Mouse (Mus musculus): Measurements from ENCODE around the gene Agrp. TPM values are rescaled to one million over a fixed set of nuclear protein-coding genes. Genes with fewer than 3 reads are reported as not detected.

Gene Agrp
- total RNA-seq, 2 experiments from 2014 or later, result not detected

DNA sequence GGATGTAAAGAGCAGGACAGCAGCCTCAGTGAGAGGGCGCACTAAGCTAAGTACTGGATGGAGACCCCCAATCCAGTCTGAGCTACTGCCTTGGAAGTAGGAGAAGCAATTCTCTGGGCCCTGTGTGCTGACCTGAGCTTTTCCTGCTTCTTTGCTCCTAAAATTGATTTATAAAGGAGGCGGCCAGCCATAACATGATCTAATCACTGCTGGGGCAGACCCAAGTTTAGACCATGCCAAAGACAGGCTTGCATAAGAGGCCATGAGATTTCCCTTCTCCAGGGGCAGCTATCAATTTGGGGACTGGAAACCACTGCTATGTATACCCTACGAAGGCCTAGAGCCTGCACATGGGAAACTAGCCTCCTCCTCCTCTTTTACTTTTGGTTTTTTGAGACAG lies 107.9 kb downstream of the Agrp start:
- no peak for ATAC-seq (replicated peaks; ENCODE audit: low FRiP score, poor library complexity, severe bottlenecking)

DNA sequence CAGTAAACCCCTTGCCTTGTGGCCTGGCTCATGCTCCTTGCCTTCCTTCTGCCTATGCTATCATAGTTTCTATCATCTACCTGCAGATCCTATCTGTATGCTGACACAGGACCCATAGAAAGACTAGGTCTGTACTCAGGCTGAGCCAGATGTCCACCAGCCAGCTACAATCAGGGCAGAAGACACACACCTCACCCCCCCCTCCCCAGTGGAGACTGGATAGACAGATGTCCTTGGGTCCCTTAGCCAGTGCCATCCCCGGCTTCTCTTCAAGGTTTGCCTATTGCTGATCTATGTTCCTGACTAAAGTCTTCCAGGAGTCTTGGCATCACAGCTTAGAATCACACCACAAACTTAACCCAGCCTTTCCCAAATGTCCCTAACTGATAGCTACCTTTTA lies 109.0 kb downstream of the Agrp start:
- no peak for ATAC-seq (replicated peaks; ENCODE audit: low FRiP score, poor library complexity, severe bottlenecking)

DNA sequence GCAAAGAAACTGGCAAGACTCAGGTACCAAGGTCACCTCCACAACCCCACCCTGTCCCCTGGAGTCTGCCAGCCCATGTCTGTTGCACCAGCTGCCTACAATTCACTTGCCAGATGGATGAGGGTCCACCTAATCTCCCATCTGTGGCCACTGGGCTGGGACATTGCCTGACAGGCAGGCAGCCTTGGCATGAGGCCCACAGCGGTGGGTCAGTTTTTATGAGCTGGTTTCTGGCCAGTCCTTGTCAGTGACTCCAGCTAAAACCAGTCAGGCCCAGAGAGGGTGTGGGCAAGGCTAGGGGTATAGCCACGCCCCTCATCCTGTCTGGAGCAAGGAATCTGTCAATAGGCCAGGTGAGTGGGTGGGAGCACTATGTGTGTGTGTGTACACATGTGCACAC lies 110.1 kb downstream of the Agrp start:
- no peak for ATAC-seq (replicated peaks; ENCODE audit: low FRiP score, poor library complexity, severe bottlenecking)

DNA sequence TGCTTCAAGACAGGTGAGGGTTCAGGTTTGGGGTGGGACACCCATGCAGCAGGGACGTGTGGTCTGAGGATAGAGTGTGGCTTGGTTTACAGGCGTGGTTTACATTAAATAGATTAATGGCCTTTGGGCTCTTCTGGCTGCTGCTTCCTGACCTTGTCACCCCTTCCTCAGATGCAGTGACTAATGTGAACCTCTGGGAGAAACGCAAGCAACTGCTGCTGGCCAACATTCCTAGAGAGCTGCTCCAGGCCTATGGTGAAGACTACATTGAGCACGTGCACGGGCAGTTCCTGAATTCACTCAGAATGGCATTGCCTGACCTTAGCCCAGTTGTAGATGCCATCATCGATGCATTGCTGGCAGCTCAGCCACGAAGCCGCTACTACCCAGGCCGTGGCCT lies 114.3 kb downstream of the Agrp start:
- ATAC-seq (replicated peaks; ENCODE audit: low FRiP score, poor library complexity, severe bottlenecking), result no peak

DNA sequence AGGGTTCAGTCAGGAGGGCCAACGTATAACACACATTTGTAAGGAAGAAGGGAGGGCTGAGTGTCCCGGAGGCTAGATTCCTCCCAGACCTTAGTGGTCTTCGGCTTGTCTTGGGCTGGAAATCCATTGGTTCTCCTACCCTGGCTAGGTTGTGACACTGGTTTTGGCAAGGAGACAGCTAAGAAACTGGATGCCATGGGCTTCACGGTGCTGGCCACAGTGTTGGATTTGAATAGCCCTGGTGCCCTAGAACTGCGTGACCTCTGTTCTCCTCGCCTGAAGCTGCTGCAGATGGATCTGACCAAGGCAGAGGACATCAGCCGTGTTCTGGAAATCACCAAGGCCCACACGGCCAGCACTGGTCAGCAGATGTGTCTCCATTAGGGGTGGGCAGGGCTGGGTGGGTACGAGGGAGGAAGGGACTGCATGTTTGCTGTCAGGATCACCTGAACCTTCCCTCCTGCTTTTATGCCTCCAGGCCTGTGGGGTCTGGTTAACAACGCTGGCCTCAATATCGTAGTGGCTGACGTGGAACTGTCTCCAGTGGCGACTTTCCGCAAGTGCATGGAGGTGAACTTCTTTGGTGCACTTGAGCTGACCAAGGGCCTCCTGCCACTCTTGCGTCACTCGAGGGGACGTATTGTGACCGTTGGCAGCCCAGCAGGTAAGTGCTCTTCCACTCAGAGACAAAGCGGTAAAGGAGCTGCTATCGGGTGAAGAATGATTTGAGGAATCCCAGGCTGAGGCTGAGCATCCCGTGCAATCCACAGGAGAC lies 115.0 kb downstream of the Agrp start:
- ATAC-seq (replicated peaks; ENCODE audit: low FRiP score, poor library complexity, severe bottlenecking), result no peak

DNA sequence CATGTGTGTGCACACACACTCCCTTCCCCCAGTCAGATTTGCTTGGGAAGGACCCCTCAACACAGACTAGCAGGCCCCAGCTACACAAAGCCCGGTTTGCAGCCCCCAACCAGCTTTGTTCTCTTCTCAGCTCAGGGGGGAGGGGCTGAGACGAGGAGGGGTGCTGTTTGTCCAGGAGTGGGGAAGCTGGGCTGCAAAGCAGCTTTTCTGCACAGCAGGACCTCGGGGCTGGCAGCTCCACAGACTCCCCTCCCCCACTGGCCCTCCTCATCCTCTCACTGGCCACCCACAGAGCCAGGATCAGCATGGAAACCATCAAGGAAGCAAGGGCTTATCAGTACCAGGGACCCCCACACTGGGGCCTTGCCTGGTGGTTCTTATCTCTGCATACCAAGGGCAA lies 116.1 kb downstream of the Agrp start:
- no peak for ATAC-seq (replicated peaks; ENCODE audit: low FRiP score, poor library complexity, severe bottlenecking)

DNA sequence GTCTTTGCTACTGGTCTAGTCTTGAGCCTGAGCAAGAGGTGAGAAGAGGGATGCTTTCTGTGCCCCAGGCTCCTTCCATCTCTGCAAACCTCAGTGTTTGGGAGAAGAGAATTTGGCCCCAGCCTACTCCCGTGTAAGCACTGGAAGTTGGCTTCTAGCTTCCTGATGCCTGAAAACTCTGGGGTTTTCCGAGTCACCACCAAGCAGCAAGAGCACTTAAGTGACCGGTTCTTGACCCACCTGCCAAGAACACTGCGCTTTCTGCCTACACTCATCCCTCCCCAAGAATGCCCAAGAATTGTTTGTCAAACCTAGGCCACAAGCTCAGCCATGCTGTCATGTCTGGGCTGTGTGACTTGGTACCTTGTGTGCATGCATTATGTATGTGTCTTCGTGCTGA lies 116.7 kb downstream of the Agrp start:
- no peak for ATAC-seq (replicated peaks; ENCODE audit: low FRiP score, poor library complexity, severe bottlenecking)

DNA sequence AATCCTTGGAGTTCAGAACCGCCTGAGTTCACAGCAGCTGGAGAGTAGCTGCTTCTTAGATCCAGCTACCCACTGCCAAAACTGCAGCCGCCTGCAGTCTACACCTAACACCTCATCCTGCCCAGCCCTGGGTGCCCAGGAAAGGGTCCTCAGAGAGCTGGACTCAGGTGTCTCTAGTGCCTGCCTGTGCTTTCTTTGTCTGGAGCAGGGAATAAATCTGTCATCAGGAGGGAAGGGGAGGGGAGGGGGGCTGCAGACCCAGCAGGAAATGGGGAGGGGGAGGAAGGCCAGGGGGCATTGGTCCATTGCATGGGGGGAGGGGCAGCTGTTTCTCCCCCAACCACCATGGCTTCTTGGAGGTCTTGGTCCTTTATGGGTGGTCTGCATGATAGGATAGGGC lies 117.6 kb downstream of the Agrp start:
- ATAC-seq (replicated peaks; ENCODE audit: low FRiP score, poor library complexity, severe bottlenecking), result no peak

DNA sequence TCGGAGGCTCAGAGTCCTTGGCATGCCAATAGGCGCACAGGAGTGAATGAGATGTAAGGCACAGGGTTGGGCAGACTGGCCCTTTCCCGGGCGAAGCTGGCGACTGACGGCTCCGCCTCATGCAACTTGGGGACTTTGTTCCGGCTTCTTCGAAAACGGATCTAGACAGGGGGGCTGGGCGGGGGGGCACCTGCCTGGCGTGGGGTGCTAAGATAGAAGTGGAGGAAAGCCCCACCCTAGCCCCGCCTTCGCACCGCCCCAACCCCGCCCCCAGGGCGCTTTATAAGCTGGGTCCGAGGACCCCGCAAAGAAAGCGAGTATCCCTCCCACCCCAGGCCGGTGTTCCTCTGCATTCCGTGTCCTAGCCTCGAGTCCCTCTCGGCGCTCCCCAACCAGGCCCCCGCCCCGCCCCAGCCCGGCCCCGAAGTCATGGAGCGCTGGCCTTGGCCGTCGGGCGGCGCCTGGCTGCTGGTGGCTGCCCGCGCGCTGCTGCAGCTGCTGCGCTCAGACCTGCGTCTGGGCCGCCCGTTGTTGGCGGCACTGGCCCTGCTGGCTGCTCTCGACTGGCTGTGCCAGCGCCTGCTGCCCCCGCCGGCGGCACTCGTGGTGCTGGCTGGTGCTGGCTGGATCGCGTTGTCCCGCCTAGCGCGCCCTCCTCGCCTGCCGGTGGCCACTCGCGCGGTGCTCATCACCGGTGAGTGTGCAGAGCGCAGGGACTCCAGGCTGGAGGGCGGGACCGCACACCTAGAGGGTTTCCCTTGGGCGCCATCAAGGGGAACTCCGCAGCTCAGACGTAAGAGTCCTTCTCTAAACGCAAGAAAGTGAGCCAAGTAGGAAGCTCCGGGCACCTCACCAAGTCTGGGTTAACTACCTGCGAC lies 118.5 kb downstream of the Agrp start, which contains the start of gene Hsd11b2:
TSS of gene Hsd11b2 (plus strand) at position 320 of the 878 bp plus-strand sequence.
- no peak for ATAC-seq (replicated peaks; ENCODE audit: low FRiP score, poor library complexity, severe bottlenecking)

DNA sequence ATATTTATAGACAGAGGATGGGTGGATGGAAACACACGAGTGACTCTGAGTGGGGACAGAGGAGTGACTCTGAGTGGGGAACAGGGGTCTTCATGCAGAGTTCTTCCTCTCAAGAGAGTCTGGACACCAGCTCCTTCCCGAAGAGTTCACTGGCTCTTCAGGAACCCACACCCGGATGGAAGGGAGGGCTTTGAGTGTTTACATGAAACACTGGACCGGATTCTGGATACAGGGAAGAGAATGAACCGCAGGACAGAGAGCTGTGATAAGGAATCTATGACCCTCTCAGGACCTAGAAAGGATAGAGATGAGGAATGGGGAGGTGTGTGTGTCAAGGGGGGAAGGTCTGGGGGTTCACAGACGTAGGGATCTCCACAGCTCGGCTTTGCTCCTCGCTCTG lies 119.8 kb downstream of the Agrp start:
- no peak for ATAC-seq (replicated peaks; ENCODE audit: low FRiP score, poor library complexity, severe bottlenecking)

Other genes starting within 250 kb of the Agrp start
- gene Kctd19, start 223.9 kb downstream of the Agrp start, total RNA-seq (2015; ENCODE audit: low replicate concordance), result not detected in 2 replicates
- not detected in 2 replicates for gene Kctd19, start 223.9 kb downstream of the Agrp start, total RNA-seq (2017; ENCODE audit: low replicate concordance)
- gene Lrrc36, start 223.8 kb downstream of the Agrp start, total RNA-seq (2015; ENCODE audit: low replicate concordance), result 1.4 TPM in 1 of 2 replicates, not detected in the other
- 1.2 TPM in 1 of 2 replicates, not detected in the other for gene Lrrc36, start 223.8 kb downstream of the Agrp start, total RNA-seq (2017; ENCODE audit: low replicate concordance)
- 2.5 TPM in 1 of 2 replicates, not detected in the other for gene Tppp3, start 165.9 kb downstream of the Agrp start, total RNA-seq (2015; ENCODE audit: low replicate concordance)
- 2.2 TPM in 1 of 2 replicates, not detected in the other for gene Tppp3, start 165.9 kb downstream of the Agrp start, total RNA-seq (2017; ENCODE audit: low replicate concordance)
- 2.5 TPM in 1 of 2 replicates, not detected in the other for gene Zdhhc1, start 140.5 kb downstream of the Agrp start, total RNA-seq (2015; ENCODE audit: low replicate concordance)
- 0.39 TPM in 1 of 2 replicates, not detected in the other for gene Zdhhc1, start 140.5 kb downstream of the Agrp start, total RNA-seq (2017; ENCODE audit: low replicate concordance)
- not detected in 2 replicates for gene Hsd11b2, start 118.6 kb downstream of the Agrp start, total RNA-seq (2015; ENCODE audit: low replicate concordance)
- not detected in 2 replicates for gene Hsd11b2, start 118.6 kb downstream of the Agrp start, total RNA-seq (2017; ENCODE audit: low replicate concordance)
- gene Atp6v0d1, start 71.3 kb downstream of the Agrp start, total RNA-seq (2015; ENCODE audit: low replicate concordance), result 84.7 and 109 TPM in 2 replicates
- gene Atp6v0d1, start 71.3 kb downstream of the Agrp start, total RNA-seq (2017; ENCODE audit: low replicate concordance), result 31.3 and 35.6 TPM in 2 replicates
- gene Ripor1, start 32.1 kb downstream of the Agrp start, total RNA-seq (2015; ENCODE audit: low replicate concordance), result 7.2 and 11.3 TPM in 2 replicates
- gene Ripor1, start 32.1 kb downstream of the Agrp start, total RNA-seq (2017; ENCODE audit: low replicate concordance), result 0.23 and 1.8 TPM in 2 replicates
- 154 and 195 TPM in 2 replicates for gene Ctcf, start 825 bp downstream of the Agrp start, total RNA-seq (2015; ENCODE audit: low replicate concordance)
- gene Ctcf, start 825 bp downstream of the Agrp start, total RNA-seq (2017; ENCODE audit: low replicate concordance), result 314 and 346 TPM in 2 replicates
- 4.7 and 5.4 TPM in 2 replicates for gene Carmil2, start 48.9 kb upstream of the Agrp start, total RNA-seq (2015; ENCODE audit: low replicate concordance)
- 4.2 and 7.0 TPM in 2 replicates for gene Carmil2, start 48.9 kb upstream of the Agrp start, total RNA-seq (2017; ENCODE audit: low replicate concordance)
- gene Acd, start 63.7 kb upstream of the Agrp start, total RNA-seq (2015; ENCODE audit: low replicate concordance), result 10.9 and 22.0 TPM in 2 replicates
- gene Acd, start 63.7 kb upstream of the Agrp start, total RNA-seq (2017; ENCODE audit: low replicate concordance), result 1.7 and 9.7 TPM in 2 replicates
- gene Pard6a, start 63.8 kb upstream of the Agrp start, total RNA-seq (2015; ENCODE audit: low replicate concordance), result 1.7 and 3.6 TPM in 2 replicates
- gene Pard6a, start 63.8 kb upstream of the Agrp start, total RNA-seq (2017; ENCODE audit: low replicate concordance), result 2.7 TPM in 1 of 2 replicates, not detected in the other
- not detected in 2 replicates for gene 4933405L10Rik, start 70.3 kb upstream of the Agrp start, total RNA-seq (2015; ENCODE audit: low replicate concordance)
- not detected in 2 replicates for gene 4933405L10Rik, start 70.3 kb upstream of the Agrp start, total RNA-seq (2017; ENCODE audit: low replicate concordance)
- 2.9 and 5.4 TPM in 2 replicates for gene Enkd1, start 70.8 kb upstream of the Agrp start, total RNA-seq (2015; ENCODE audit: low replicate concordance)
- 0.15 and 3.7 TPM in 2 replicates for gene Enkd1, start 70.8 kb upstream of the Agrp start, total RNA-seq (2017; ENCODE audit: low replicate concordance)
- not detected in 2 replicates for gene Gfod2, start 121.3 kb upstream of the Agrp start, total RNA-seq (2015; ENCODE audit: low replicate concordance)
- gene Gfod2, start 121.3 kb upstream of the Agrp start, total RNA-seq (2017; ENCODE audit: low replicate concordance), result 0.51 TPM in 1 of 2 replicates, not detected in the other
- gene Ranbp10, start 190.0 kb upstream of the Agrp start, total RNA-seq (2015; ENCODE audit: low replicate concordance), result 306 and 341 TPM in 2 replicates
- 296 and 297 TPM in 2 replicates for gene Ranbp10, start 190.0 kb upstream of the Agrp start, total RNA-seq (2017; ENCODE audit: low replicate concordance)
- gene Tsnaxip1, start 190.3 kb upstream of the Agrp start, total RNA-seq (2015; ENCODE audit: low replicate concordance), result 2.9 TPM in 1 of 2 replicates, not detected in the other
- 1.4 TPM in 1 of 2 replicates, not detected in the other for gene Tsnaxip1, start 190.3 kb upstream of the Agrp start, total RNA-seq (2017; ENCODE audit: low replicate concordance)
- gene Cenpt, start 215.9 kb upstream of the Agrp start, total RNA-seq (2015; ENCODE audit: low replicate concordance), result 57.0 and 57.3 TPM in 2 replicates
- 55.2 and 94.3 TPM in 2 replicates for gene Cenpt, start 215.9 kb upstream of the Agrp start, total RNA-seq (2017; ENCODE audit: low replicate concordance)
- 9.6 and 22.0 TPM in 2 replicates for gene Thap11, start 217.7 kb upstream of the Agrp start, total RNA-seq (2015; ENCODE audit: low replicate concordance)
- gene Thap11, start 217.7 kb upstream of the Agrp start, total RNA-seq (2017; ENCODE audit: low replicate concordance), result 11.0 and 18.6 TPM in 2 replicates
- 57.8 and 102 TPM in 2 replicates for gene Nutf2, start 223.2 kb upstream of the Agrp start, total RNA-seq (2015; ENCODE audit: low replicate concordance)
- gene Nutf2, start 223.2 kb upstream of the Agrp start, total RNA-seq (2017; ENCODE audit: low replicate concordance), result 15.3 and 42.5 TPM in 2 replicates
- 12.2 and 15.9 TPM in 2 replicates for gene Edc4, start 243.5 kb upstream of the Agrp start, total RNA-seq (2015; ENCODE audit: low replicate concordance)
- gene Edc4, start 243.5 kb upstream of the Agrp start, total RNA-seq (2017; ENCODE audit: low replicate concordance), result 22.1 and 25.5 TPM in 2 replicates